Mouse (Mus musculus) midbrain, postnatal 0 days (tissue): Measurements from ENCODE around the gene Hipk2. TPM values are rescaled to one million over a fixed set of nuclear protein-coding genes. Genes with fewer than 3 reads are reported as not detected.

Source experiments
- ATAC-seq: fragments of 200-750 bp; cut with Nextera tagmentation; 2 replicates; pipeline ENCODE4 v1.8.0; 2017; ENCODE audit warnings: moderate number of reproducible peaks, mild to moderate bottlenecking, moderate TSS enrichment, moderate library complexity; ENCODE audit not compliant: low FRiP score
- DNase-seq: peaks from one replicate; pipeline ENCODE4 v3.0.0-alpha.2; 2015; ENCODE audit warnings: low spot score
- H3K27ac ChIP-seq: fragments of 300-500 bp; sonication (generic); 2 replicates; pipeline ENCODE4 v1.5.1; 2014; ENCODE audit warnings: low read depth, mild to moderate bottlenecking, low read length, mixed read lengths
- H3K27me3 ChIP-seq: fragments of 300-500 bp; sonication (generic); 2 replicates; pipeline ENCODE4 v1.6.1; 2014; ENCODE audit warnings: low read length, control low read depth, mixed read lengths; ENCODE audit not compliant: insufficient read depth
- H3K36me3 ChIP-seq: fragments of 300-500 bp; sonication (generic); 2 replicates; pipeline ENCODE4 v1.6.1; 2014; ENCODE audit warnings: low read length, control low read depth, mixed read lengths; ENCODE audit not compliant: insufficient read depth
- H3K4me1 ChIP-seq: fragments of 300-500 bp; sonication (generic); 2 replicates; pipeline ENCODE4 v1.6.1; 2014; ENCODE audit warnings: mild to moderate bottlenecking, control low read depth, antibody characterized with exemption, low read length, mixed read lengths; ENCODE audit not compliant: insufficient read depth
- H3K4me2 ChIP-seq: fragments of 300-500 bp; sonication (generic); 2 replicates; pipeline ENCODE4 v1.6.1; 2014; ENCODE audit warnings: low read depth, mild to moderate bottlenecking, low read length, mixed read lengths; ENCODE audit not compliant: poor library complexity, severe bottlenecking
- H3K4me3 ChIP-seq: fragments of 300-500 bp; sonication (generic); 2 replicates; pipeline ENCODE4 v1.5.1; 2014; ENCODE audit warnings: low read depth, mild to moderate bottlenecking, low read length, moderate library complexity
- H3K9ac ChIP-seq: fragments of 300-500 bp; sonication (generic); replicated peaks from 2 replicates; pipeline ENCODE4 v1.6.1; 2014; ENCODE audit warnings: mild to moderate bottlenecking, low read length, moderate library complexity, mixed read lengths; ENCODE audit not compliant: poor library complexity, severe bottlenecking
- H3K9me3 ChIP-seq: fragments of 300-500 bp; sonication (generic); 2 replicates; pipeline ENCODE4 v1.6.1; 2016; ENCODE audit warnings: low read length, control low read depth
- CTCF ChIP-seq: IDR thresholded peaks from 2 replicates; pipeline ENCODE4 v1.5.1; 2016; ENCODE audit warnings: antibody characterized with exemption, mild to moderate bottlenecking
- WGBS: fragments of 180-500 bp; shearing (Covaris S2); extraction: QIAGEN DNeasy Blood & Tissue Kit; methylation state at CpG from one replicate; pipeline ENCODE4 v1.1.7; 2014; 5-methylcytosine and 5-hydroxymethylcytosine counted together
- polyA plus RNA-seq: library from polyadenylated mRNA; unstranded; fragments of >200 nt; fragmentation: Nextera tagmentation; extraction: Ambion mirVana; gene quantifications from 2 replicates; pipeline ENCODE4 v1.2.1, GENCODE M21; 2015
- total RNA-seq: library from RNA; depleted of rRNA; stranded (reverse); fragments of >200 nt; gene quantifications from 2 replicates; pipeline ENCODE4 v1.2.3, GENCODE M21; 2014

The Hipk2 gene
- total and polyA plus RNA-seq, 2 experiments from 2014 or later: 24.3 to 71.0 TPM

DNA sequence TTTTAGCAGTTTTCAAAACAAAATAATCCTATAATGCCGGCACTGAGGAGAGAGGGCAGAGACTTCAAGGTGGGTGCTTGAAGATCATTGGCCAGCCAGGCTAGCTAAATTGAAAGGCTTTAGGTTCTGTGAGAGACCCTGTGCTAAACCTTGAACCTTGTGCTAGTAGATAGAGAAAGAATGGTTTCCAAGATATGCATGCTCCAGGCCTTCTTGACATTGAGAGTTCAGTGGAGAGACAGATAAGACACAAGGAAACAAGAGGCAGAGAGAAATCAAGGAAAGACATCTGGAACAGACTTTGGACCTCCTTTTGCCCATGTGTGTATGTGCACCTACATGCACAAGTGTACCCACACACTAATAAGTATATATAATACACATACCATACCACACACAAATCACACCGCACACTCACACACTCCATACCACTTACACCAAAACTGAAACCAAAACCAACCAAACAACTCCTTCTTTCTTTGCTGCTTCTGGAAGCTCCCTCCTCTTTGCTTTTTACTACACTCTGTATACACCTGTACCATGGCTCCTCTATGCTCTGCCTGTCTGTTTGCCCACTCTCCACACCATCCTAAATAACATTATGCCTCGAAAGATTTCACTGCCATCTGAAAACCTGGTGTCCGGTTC, 24.6 kb upstream of the Hipk2 start:
- DNase-seq (no peak), ATAC-seq (no peak)
- Histone ChIP-seq H3K4me1 (no peaks in the 10 kb centered on the region), H3K27ac (no peak overlapping the region), H3K4me3 (no peak overlapping the region), H3K9me3 (no peaks in the 10 kb centered on the region), H3K9ac (no peak overlapping the region), H3K4me2 (no peak overlapping the region), H3K27me3 (no peaks in the 10 kb centered on the region), H3K36me3 (no peaks in the 10 kb centered on the region)
- no peak for TF ChIP-seq CTCF
- 93% methylated on average over 4 of the region's 4 CpGs for whole genome bisulfite sequencing

DNA sequence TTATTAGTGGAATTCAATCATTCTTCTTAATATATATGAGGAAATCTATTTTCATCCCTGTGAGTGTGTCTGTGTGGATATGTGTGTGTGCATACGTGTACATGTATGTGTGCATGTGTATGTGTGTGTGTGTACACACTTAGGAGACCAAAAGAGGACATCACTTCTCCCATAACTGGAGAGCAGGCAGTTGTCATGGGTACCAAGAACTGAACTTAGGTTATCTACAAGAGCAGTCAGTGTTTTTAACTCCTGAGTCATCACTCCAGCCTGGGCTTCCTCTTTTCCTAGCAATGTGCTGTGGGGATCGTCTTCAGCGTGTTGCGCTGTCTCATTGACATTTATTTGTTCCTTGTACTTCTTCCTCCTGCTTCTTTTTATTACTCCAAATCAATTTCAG, 24.1 kb upstream of the Hipk2 start:
- no peak for ATAC-seq
- WGBS: 93% methylated on average over 4 of the region's 4 CpGs
- H3K27ac ChIP-seq: no peak overlapping the region
- no peaks in the 10 kb centered on the region for H3K9me3 ChIP-seq
- no peak for DNase-seq
- no peak overlapping the region for H3K9ac ChIP-seq
- no peak for TF ChIP-seq CTCF
- no peak overlapping the region for H3K4me3 ChIP-seq
- H3K36me3 ChIP-seq: no peaks in the 10 kb centered on the region
- H3K27me3 ChIP-seq: no peaks in the 10 kb centered on the region
- H3K4me1 ChIP-seq: no peaks in the 10 kb centered on the region
- H3K4me2 ChIP-seq: no peak overlapping the region

DNA sequence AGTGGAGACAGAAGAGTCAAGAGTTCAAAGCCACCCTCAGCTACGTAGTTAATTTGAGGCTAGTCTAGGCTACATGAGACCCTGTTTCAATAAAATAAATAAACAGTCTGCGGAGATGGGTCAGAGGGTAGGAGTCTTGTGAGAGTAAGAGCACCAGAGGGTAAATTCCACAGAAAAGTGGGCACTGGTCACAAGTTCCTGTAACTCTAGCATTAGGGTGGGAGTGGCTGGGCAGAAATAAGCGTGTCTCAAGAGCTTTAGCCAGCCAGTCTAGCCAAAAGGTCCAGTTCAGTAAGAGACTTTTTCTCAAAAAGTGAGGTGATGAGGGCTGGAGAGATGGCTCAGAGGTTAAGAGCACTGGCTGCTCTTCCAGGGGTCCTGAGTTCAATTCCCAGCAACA, 17.6 kb upstream of the Hipk2 start:
- no peaks in the 10 kb centered on the region for H3K9me3 ChIP-seq
- no peaks in the 10 kb centered on the region for H3K4me1 ChIP-seq
- no peaks in the 10 kb centered on the region for H3K36me3 ChIP-seq
- ATAC-seq: no peak
- no peak for TF ChIP-seq CTCF
- H3K4me2 ChIP-seq: no peak overlapping the region
- 85% methylated on average over 3 of the region's 3 CpGs for WGBS
- H3K4me3 ChIP-seq: no peak overlapping the region
- no peak overlapping the region for H3K27ac ChIP-seq
- no peak for DNase-seq
- H3K27me3 ChIP-seq: no peaks in the 10 kb centered on the region
- no peak overlapping the region for H3K9ac ChIP-seq

DNA sequence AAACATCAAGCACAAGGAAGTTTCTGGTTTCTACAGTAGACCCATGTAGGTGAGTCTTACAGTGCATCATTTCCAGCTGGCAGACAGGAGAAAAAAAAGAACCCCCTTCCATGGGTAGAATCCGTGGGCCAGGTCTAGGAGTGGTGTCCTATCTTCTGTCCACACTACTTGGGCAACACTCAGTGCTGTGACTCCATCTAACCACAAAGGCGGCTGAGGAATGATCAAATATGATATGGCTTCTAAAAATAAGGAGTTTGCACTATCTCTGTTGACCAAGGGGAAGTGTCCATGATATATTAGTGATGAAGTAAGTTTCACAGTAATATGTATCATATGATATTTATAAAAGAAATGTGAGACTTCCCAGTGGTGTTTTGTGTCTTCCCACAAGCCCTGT, 16.1 kb upstream of the Hipk2 start:
- Histone ChIP-seq H3K27ac (no peak overlapping the region), H3K9ac (no peak overlapping the region), H3K36me3 (no peaks in the 10 kb centered on the region), H3K4me1 (no peaks in the 10 kb centered on the region), H3K27me3 (no peaks in the 10 kb centered on the region), H3K4me2 (no peak overlapping the region), H3K4me3 (no peak overlapping the region), H3K9me3 (no peaks in the 10 kb centered on the region)
- no peak for TF ChIP-seq CTCF
- DNase-seq: no peak
- ATAC-seq: no peak
- WGBS: 81% methylated on average over 2 of the region's 2 CpGs

DNA sequence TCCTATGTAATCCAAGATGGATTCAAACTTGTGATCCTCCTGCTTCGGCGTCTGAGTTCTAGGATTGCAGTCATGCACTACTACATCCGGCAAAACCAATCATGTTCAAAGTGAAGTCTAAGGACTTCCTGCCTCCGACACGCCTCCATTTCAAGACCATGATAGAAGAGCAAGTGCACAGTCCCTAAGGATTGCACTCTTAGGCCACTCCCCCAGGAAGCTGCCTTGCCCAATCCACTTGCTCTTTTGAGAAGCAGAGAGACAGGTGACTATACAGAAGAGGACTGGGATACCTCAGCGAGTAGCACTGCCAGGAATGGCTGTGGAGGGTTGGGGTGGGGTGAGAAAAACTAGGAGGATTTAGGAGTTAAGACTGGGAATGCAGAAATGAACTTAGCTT, 13.2 kb upstream of the Hipk2 start:
- no peak for DNase-seq
- WGBS: 82% methylated on average over 6 of the region's 6 CpGs
- Histone ChIP-seq H3K4me1 (no peaks in the 10 kb centered on the region), H3K36me3 (no peaks in the 10 kb centered on the region), H3K27me3 (no peaks in the 10 kb centered on the region), H3K9ac (no peak overlapping the region), H3K4me3 (no peak overlapping the region), H3K4me2 (no peak overlapping the region), H3K27ac (no peak overlapping the region), H3K9me3 (no peaks in the 10 kb centered on the region)
- no peak for ATAC-seq
- no peak for TF ChIP-seq CTCF

DNA sequence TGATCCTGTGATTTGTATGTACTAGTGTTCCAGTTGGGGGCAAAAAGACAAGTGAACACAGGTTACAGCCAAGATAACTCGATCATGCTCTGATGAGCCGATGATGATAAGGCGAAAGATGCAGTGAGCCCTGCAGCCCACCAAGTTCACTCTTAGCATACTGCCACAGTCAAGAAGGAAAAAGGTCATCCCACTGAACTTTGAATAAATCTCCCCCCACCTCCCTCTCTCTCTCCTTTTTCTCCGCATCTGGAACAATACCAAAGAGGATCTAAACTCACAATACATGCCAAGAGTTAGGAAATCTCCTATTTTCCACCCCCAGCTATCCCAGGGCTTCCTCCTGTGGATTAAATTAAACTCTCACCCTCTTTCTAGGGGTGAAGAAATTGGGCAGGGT, 11.5 kb upstream of the Hipk2 start:
- Histone ChIP-seq H3K9me3 (no peaks in the 10 kb centered on the region), H3K9ac (no peak overlapping the region), H3K27me3 (no peaks in the 10 kb centered on the region), H3K4me1 (no peaks in the 10 kb centered on the region), H3K36me3 (no peaks in the 10 kb centered on the region), H3K4me3 (no peak overlapping the region), H3K27ac (no peak overlapping the region), H3K4me2 (no peak overlapping the region)
- 73% methylated on average over 4 of the region's 4 CpGs for WGBS
- DNase-seq (no peak), ATAC-seq (no peak)
- TF ChIP-seq CTCF: no peak
